Mouse (Mus musculus) monocyte, adult 2 months (primary cell): ENCODE measurements at regions not wholly inside any gene's neighbourhood (a gene's known extent, or its start where the extent isn't known, plus 50 kb on each side); places are given as distances from the start of the nearest gene placed in this dataset.

ENCODE experiments used
- DNase-seq, 2 experiments: peaks; one replicate each; pipeline ENCODE4 v3.0.0; 2022; ENCODE audit warnings: low spot score in 2 of 2, low read depth in 1 of 2

DNA sequence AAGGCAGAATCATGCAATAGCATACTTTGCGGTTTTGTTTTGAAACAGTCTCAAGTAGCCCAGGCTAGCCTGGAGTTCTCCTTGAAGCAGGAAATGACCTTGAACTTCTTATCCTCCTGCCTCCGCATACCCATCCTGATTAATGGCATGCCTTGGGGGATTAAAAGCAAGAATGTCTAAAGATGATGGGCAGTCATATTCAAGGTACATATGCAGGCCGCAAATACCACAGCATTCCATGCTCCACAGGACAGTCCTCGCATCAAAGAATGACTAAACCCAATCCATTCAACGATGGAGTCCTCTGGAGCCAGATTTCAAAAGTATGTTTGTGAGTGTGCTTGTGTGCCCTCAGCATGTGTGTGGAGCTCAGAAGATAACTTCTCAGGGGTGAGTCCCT is 69.1 kb upstream of the Tbx3 start:
- DNase-seq: no peak

GRCm38 (mm10) chr5:119602001-119602400 is 68.5 kb upstream of the Tbx3 start:
- DNase-seq: no peak

DNA sequence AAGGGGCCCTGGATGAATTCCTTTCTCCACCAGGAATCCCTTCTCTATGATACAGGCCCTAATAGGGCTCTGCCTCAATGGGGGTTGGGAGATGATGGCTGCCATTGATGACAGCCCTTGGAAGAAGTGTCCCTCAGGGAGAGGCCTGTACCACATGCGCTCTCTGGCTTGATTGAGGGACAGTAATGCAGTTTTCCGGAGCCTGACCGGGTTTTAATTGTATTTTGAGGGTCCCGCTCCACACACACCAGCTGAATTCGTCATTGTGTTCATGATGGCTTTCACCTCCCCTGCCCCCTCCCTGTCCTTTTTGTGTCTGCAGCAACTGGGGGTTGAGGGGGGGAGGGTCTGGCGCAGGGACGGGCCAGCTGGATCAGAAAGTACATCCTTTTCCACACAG is 65.0 kb upstream of the Tbx3 start:
- no peak for DNase-seq

DNA sequence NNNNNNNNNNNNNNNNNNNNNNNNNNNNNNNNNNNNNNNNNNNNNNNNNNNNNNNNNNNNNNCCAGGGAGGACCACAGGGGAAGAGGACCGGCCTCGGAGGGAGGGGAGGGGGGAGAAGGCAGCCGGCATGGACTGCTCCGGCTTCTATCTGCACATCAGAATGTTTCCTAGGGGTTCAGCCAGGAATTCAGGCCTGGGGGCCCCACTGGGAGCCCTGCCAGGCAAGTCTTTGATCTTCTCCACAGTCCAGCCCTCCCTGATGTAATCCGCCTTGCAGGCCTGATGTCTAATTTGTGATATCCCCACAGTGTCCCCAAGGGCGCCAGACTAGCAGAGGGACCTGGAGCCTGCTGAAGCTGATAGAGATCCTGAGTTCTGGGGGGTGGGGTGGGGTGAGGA is 57.1 kb upstream of the Tbx3 start:
- no peak for DNase-seq

DNA sequence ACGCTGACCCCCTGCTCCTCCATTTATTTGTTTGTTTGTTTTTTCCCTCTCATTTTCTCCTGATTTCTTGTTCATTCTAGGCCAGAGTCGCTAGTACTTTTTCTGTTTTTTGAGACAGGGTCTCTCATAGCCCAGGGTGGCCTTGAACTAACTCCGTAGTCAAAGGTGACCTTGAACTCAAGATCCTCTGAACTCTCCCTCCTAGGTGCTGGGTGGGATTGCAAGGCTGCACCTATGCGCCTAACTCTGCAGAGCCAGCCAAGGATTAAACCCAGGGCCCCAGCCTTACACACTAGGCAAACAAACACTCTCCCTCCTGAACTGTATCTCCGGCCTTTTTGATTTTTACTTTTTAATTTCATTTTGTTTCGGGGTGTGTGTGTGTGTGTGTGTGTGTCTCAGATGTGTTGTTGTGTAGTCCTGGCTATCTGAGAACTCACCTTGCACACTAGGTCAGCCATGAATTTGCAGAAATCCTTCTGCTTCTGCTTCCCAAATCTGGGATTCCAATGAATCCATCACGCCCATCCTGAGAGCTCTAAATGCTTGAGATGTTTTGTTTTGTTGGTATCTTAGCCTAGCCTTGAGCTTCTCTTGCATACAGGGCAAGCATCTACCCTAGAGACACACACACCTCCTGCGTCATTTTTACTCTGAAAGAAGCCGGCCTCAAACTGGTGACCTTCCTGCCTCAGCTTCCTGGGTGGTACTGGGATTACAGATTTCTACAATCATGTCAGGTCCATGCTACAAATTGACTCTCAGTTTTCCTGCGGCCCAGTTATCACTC is 56.3 kb upstream of the Tbx3 start:
- no peak for DNase-seq

DNA sequence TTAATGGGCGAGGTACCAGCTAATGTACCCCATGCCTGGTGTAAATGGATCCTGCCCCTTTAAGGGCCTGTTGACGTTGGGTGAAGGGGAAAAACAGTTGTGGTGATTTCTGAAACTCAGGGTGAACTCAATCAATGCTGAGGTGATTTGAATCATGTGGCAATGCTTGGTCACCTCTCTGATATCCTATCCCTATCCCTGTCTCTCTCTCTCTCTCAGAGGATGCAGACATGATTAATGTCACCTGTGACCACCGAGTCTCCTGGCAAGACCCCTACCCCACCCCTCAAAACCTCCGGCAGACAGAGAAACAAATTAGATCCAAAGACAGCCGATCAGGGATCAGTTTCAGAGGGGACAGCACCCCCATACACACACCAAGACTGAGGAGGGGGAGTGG is 54.8 kb upstream of the Tbx3 start:
- no peak for DNase-seq

- DNase-seq: no peak
These were observed 52.6 kb upstream of the Tbx3 start for GRCm38 (mm10) chr5:119617856-119618255.

- no peak for DNase-seq
These were observed 50.6 kb upstream of the Tbx3 start for GRCm38 (mm10) chr5:119619906-119620305.
